Mouse (Mus musculus): ENCODE data around the gene Uhrf1bp1.

The Uhrf1bp1 gene

DNA sequence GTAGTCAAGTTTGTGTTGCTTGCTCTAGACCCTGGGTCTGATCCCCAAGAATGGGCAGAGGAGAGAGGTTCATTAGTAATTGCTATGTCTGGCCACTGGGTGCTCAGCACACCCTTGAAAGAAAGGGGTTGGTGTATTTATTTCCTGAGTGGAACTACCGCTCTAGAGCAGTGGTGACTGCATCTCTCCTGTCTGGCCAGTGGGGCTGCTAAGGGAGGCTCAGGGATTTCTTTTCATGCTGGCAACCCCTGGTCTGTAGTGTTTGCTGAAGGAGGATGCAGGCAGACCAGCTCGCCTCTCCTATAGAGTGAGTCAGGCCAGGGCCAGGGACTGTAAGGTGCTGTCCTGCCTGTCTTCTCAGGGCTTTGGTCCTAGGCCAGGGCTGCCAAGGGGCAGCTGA, 90.9 kb downstream of the Uhrf1bp1 start:
- CTCF ChIA-PET = no interaction called here
